Mouse (Mus musculus) frontal cortex, postnatal 25 days (tissue): ENCODE measurements around the gene Gabbr2.
A peak's percentile ranks its signal among the peaks of the same experiment; 100 is the strongest.
"Not testable (repeated sequence)": the region's sequence is repeated elsewhere in the genome, so short reads cannot be mapped to it uniquely, and the experiment has no call there.

ENCODE experiments used
- DNase-seq, 2 experiments: peaks; one replicate each; pipeline ENCODE4 v3.0.0; 2022; ENCODE audit warnings: low spot score in 2 of 2

The Gabbr2 gene

DNA sequence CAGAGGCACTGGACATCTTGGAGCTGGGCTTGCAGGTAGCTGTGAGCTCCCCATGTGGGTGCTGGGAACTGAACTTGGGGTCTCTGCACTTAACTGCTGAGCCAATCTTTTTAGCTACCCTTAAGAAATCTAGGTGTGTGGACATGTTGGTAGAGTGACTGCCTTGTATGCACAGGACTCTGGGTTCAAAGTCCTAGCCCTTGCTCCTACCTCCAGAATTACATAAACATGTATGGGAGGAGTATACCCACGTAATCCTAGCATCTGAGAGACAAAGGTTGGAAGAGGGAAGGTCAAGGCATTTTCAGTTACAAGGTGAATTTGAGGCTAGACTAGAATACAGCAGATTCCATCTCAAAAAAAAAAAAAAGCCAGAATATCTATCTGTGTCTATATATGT lies 336.4 kb downstream of the Gabbr2 start:
- DNase-seq: no peak

DNA sequence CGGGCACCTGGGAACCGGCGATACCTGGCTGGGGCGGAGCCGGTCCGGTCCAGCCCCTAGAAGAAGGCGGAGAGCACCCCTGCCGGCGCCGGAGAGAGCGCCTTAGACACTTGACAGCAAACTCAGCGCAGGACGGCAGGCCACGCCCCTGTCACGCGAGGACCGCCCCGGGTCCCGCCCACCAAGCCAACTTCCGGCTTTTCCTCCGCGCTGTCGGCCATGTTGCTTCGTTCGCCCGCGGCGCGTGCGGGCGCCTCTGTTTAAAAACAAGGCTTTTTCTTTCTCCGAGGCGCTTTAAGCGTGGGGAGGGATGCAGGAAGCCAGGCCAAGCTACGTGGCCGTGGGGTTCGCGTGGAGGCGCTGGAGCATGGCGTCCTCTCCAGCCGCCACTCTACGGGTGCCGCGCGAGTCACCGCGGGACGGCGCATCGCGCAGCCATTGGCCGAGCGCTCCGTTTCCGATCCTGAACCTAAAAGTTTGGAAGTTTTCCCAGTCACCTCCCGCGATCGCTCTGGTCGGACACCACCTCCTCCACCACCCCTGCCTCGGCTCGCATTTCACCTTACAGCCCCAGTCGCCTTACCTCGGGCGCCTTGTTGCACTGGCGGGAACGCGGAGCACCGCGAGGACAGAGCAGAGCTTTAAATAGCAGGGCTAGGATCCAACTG lies 341.5 kb downstream of the Gabbr2 start, which contains the start of gene Tbc1d2:
Gene Tbc1d2, minus strand, starts transcription at position 124 of the 668 bp plus-strand sequence.
- DNase-seq: peak; percentile 87 to 88

DNA sequence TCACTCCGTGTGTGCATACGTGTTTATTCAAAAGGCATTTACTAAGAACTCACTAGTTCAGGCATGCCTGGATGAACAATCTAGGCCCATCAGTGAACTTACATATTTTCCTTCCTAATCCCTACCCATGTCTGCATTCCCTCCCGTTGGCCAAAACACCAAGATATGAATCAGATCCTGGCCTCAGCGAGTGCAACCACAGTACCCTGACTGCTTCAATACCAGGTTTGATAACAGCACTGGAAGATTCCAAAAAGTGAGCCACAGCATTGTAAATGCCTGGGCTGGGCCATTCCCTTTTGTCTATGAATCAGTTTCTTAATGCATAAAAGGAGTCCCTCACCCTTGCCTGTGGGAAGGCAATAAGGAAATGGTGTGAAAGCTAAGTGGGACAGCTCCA lies 342.5 kb downstream of the Gabbr2 start:
- DNase-seq: no peak

DNA sequence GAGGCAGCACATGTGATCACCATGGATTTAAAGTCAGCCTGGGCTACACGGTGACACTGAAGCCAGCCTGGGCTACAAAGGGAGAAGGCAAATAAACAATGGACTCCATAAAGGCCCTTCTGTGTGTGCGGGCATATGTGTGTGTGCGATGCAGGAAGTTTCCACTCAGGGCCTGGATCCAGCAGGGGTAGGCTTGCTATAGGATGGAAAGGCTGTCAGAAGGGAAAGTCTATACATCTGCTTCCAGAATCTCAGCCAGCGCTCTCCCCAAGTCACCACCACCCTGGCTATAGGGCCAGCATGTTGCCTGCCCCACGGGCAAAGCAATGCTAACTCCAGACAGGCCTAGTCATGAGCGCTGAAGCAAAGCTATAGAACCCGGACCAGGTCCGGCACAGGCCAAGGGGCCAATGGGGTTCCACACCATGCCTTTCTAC lies 348.0 kb downstream of the Gabbr2 start:
- no peak for DNase-seq

DNA sequence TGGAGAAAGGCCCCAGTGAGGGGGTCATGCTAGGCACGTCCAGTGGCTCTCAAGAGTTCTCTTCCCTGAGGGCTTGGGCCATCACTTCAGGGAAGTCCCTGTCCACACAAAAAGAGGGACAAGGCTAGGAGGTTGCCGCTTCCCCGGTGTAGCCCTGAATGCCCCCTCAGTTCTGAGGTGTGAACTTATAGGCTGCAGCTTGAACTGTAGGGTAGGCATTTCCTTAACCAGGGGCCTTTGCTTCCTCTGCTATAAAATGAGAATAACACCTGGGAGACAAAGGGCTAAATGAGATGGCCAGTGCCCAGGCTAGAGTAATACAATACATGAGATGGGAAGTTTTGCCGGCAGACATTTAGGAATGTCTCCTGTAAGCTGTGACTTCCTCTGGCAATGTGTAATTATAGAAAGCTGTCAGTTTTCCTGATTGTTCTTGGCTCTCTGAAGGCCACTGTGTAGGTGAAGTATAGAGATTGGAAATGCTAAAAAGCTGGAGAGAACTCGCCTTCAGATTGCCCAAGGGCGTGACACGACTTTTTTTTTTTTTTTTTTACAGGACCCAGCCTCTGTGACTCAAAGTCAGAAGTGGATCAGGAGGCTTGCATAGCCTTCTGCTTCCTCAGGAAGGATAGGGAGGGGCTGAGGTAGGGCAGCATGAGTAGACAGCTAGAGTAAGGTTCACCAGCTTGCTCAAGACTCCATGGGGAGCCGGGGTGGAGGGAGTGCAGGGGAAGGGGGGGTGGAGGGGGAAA lies 348.6 kb downstream of the Gabbr2 start:
- no peak for DNase-seq

DNA sequence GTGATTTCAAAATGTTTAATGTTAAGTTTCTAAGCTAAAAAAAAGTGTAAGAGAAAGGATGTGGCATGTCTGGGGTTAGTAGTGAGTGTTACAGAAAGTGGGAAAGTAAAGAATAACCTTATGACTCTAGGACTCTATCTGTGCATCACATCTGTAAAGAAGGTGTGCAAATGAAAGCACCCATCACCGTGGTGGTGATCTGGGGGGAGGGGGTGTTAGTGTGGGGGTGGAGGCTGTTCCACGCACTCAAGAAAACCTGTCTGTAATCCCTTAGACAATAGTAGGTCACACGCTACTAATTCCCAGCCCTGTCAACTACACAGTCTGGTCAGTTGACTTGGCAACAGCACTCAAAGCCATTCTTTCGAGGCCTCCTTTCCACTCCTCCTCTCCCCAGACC lies 350.4 kb downstream of the Gabbr2 start:
- no peak for DNase-seq

DNA sequence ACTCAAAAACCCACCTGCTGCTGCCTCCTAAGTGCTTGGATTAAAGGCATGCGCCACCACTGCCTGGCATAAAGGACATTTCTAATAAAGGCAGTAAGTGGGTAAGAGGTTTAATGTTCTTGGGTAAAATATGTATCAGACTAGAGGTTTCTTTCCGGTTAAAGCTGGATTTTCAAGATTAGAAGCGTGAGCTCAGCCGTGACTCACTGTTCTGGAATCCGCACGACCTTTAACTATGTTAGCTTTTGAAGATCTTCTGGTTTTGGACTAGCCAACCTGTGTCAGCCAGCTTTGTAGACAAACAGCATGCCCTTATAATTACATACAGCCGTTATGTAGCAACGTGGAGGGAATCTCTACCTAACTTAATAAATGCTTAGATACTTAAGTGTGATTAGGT lies 351.8 kb downstream of the Gabbr2 start:
- no peak for DNase-seq

DNA sequence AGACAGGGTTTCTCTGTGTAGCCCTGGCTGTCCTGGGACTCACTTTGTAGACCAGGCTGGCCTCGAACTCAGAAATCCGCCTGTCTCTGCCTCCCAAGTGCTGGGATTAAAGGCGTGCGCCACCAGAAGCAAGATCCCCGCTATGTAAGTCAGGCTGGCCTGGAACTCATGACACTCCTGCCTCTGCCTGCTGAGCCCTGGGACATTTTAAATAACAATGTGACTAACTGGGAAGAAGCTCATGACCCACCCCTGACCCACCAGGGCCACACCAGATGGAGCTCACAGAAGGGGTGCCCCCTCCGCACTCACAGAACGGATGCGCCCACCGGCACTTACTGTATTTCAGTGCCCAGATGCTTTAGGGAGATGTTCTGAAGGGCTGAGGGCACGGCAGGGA lies 354.4 kb downstream of the Gabbr2 start:
- not testable (repeated sequence) for DNase-seq

DNA sequence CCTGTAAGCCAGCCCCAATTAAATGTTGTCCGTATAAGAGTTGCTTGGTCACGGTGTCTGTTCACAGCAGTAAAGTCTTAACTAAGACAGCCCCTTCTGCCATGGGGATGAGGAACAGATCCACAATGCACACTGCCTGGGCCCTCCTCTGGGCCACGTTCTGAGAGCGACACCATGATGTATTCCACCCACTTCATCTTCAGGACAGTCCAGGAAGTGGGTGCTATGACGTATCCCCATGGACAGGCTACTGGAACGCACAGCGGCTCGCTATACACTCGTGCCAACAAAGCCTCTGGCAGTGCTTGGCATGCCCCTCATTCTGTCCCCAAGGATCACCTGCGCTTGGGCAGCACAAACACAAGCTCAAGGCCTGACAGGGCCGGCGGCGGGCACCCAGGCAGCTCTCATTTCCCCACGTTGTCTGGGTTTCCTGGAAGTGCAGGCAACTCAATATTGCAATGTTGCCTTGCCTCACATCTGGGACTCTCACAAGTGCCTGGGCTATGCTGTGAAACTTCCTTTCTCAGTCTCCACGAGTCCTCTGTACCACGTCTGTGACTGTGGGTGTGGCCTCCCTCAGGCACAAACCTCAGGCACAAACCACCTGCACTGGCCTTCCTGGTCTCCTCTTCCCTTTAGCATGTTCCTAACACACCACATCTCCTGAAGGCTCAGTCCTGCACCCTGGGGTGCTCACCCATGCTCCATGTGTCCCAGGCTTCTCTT lies 355.8 kb downstream of the Gabbr2 start:
- no peak for DNase-seq

DNA sequence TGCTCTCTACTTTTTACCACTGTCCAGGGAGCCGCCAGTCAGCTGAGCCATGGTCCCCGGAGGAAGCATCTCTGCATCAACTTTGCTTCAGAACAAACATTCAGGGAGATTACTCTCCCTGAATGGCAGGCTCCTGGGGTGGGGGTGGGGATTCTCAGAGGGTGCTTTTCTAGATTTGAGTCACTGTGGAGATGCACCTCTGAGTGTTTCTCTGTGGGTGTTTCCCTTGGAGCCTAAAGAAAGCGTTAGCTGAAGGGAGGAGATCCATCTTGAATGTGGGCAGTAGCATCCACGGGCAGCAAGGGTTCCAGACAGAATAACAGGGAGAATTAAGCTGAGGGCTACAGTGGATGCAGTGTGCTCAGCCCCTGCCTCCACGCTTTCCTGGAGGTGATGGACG lies 356.8 kb downstream of the Gabbr2 start:
- no peak for DNase-seq

DNA sequence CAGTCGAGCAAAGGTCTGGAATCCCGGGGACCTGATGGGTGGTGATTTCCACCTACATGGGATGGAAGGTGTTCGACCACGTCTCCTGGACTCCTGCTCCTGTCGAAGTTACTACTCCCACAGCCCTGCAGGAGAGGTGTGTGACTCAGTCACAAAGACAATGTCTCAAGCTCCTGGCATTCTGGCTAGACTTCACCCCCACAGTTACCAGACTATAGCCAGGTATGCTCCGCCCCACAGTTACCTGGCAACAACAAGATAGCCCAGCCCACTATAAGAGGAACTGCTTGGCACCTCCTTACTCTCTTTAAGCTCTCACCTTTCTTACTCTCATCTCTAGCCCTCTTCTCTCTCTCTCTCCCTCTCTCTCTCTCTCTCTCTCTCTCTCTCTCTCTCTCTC lies 358.1 kb downstream of the Gabbr2 start:
- not testable (repeated sequence) for DNase-seq

DNA sequence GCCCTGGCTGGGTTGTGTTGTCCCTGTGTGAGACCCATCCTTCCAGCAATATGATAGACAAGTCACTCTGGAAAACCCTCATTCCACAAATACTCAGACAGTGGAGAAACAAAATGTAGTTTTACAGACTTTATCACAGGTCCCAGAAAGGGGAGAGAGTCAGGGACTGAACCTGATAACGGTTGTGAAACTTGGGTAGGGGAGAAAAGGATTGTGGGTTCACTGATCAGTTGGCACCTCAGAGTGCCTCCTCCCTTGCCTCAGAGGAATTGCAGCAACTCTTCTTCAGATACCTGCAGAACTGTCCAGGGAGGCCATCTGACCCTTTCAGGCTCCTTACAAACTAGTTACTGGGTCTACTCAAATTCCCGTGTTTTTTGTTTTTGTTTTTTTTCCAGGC lies 359.2 kb downstream of the Gabbr2 start:
- DNase-seq: no peak

DNA sequence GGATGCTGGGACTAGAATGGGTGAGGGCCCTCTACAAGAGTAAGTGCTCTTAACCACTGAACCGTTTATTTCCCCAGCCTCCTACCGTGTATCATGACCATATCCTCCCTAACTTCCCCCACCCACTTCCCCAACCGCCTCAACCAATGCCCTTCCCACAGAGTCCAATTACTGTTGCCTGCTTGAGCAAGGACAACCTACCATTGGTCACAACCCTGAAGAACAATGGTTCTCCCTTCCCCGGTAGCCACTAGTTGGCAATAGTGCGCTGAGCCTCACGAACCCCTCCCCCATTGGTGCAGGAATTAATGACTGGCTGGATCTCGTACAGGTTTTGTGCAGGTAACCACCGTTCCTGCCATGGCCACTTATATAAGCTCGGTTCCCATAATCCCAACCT lies 361.3 kb downstream of the Gabbr2 start:
- no peak for DNase-seq

DNA sequence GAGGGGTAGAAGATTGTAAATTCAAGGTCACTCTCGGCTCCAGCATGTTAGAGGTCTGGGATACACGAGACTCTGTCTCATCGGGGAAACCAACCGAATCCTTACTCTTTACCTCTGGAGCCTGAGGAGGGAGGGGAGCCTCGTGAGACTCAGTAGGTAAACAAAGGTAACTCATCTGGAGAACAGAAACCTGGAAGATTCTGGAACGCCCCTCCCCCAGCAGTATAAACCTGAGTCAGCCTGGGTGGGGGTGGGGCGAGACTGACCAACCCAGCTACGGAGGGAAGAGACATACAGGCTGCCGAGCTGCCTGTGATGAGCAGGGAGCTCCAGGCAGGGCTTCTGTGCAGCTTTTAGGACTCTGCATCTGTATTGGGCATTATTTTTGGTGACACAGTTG lies 362.8 kb downstream of the Gabbr2 start:
- DNase-seq: no peak

DNA sequence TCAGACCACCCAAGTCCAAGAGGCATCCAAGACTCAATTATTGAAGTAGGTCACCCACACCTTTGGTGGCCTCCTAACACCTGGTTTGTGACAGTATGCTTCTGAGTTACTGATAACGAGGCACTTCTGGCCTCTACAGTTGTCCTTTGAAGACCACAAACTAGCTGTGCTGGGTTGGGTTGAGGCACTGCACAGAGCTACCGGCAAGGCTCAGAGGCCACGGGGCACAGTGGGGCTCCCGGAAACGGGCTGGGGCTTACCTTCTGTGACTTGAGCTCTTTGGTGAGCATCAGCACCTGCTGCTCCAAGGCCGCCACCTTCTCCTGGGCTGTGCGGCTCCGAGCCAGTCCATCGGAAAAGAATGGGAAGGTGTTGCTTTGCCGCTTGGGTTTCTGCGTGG lies 363.6 kb downstream of the Gabbr2 start:
- DNase-seq: no peak

DNA sequence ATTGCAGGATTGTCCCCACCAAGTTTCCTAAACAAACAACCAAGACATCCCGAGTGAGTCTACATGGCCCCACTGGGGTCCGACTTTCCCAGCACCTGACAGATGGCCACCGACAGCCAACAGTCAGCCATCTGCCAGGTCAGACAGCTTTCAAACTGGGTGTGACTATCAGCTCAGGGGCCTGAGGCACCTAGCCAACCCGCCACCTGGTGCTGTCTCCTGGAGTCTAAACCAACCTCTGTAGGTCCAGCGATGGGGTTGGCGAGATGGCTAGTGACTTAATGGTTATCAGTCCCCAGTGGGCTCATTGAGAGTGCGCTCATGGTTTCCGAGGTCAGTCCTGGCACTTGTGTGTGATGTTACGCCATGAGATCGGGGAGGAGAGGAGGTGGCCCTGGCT lies 366.6 kb downstream of the Gabbr2 start:
- DNase-seq: no peak

DNA sequence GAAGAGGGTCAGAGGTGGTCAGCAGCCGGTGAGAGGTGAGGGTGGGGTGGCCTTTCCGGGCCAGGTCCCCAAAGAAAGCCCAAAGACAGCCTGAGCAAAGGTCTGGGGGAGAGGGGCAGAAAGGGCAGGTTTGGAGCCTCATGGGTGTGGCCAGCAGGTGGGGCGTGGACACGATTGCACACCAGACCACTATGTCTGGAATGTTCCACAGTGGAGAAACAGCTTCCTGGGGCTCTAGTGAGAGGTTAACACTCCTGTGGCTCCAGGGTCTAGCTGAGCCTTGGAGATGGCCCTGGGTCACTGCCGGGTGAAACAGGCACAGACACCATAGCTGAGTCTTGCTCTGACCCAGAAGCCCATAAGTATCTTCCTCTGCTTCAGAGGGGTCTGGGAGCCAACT lies 368.7 kb downstream of the Gabbr2 start:
- no peak for DNase-seq

DNA sequence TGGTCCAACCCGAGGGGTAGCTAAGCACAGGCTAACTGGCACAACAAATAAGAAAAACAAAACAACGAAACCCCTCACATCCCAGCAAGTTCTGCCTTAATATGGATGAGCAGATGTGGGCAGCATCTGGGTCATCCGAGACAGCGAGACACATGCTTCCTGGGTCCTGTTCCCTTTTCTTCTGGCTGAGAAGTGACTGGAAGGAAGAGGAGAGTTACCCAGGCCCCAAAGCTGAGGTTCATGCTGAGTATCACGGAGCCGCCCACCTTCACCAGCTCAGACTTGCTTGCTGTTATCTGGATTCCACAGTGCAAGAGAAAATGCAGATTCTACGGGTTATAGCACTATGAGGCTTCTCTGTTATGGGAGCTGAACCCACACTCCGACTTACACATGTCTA lies 370.7 kb downstream of the Gabbr2 start:
- DNase-seq: no peak

DNA sequence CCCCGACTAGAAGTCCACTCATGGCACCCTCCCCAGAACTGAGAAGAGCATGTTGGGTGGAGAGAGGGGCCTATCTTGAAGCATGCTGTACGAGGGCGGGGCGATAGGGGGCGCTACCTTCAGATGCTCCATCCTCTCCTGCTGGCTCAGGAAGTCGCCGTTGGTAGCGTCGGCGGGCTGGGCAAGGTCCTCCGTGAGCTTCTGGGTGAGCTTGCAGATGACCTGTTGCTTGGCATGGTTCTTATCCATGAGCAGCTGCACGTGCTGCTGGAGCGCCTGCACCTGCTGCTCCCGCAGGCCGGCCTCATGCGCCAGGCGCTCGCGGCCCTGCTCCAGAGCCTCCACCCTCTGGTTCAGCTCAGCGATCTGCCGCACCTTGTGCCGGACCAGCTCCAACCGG lies 371.3 kb downstream of the Gabbr2 start:
- DNase-seq: no peak

DNA sequence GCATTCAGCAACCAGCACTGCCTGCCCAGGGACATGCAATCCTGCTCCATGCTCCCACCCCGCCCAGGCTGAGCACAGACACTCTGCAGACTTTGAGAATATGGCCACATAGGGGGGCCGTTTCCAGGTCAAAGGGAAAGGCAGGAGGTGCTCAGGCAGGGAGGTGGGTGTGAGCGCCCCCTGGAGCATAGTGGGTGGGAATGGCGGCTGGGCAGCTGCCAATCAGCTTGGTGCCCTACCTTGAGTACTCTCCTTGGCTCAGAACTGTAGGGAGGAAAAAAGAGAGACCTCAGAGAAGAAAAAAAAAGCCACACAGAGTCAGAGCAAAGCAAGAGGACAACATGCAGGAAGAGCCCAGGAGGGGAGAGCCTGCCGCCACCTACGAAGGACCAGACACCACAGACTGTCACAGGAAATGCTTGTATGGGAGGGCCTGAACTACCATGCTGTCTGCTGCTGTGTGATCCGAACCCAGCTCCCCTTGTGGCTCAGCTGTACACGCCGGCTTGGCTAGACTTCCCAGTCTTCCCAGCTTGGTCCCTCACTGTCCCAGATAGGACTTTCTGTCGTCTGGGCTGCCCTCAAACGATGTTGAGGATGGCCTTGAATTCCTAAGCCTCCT lies 373.4 kb downstream of the Gabbr2 start:
- DNase-seq: no peak

DNA sequence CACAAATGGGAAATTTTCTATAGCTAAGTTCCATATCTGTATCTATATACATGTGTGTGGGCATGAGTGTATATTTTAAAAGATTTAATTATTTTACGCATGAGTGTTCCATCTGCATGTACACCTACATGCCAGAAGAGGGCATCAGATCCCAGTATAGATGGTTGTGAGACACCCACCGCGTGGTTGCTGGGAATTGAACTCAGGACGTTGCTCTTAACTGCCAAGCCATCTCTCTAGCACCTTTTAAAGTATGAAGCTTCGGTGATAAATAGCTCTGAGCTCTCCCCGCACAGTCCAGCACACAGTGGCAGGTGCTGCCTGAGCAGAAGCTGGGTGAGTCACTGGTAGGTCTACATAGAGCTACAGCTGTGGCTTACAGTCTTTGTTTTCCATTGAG lies 374.3 kb downstream of the Gabbr2 start:
- DNase-seq: no peak

DNA sequence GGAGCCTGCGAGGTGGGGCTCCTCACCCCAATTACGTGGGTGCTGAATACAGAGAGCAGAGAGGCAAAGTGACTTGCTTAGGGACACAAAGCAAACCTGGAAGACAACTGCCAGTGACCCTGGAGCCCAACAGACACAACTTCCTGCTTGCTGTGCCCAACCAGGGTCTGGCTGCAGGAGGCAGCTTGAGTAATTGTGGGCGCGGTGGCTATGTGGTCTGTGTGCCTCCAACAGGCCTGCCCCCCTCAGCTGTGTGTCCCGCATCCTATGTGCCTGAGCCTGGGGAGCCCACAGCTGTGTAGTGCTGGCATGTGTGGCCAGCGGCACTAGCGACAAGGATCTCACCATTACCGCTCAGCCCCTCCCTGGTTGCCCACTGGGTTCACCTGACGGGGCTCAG lies 377.0 kb downstream of the Gabbr2 start:
- no peak for DNase-seq
